Mouse (Mus musculus) embryonic fibroblast, embryonic 13.5 days (primary cell): ENCODE measurements around the gene Tmem259. TPM values are rescaled to one million over a fixed set of nuclear protein-coding genes. Genes with fewer than 3 reads are reported as not detected.
A peak's percentile ranks its signal among the peaks of the same experiment; 100 is the strongest.

Experiments used
- H3K27ac ChIP-seq: 2 replicates; pipeline ENCODE4 v1.5.1; 2012; ENCODE audit warnings: low read length, control low read depth, inconsistent platforms; ENCODE audit not compliant: insufficient read depth
- H3K4me1 ChIP-seq: 2 replicates; pipeline ENCODE4 v1.6.1; 2011; ENCODE audit warnings: low read length; ENCODE audit not compliant: control insufficient read depth, insufficient read depth
- H3K4me3 ChIP-seq: 2 replicates; pipeline ENCODE4 v1.5.1; 2011; ENCODE audit warnings: mild to moderate bottlenecking, control low read depth, low read length; ENCODE audit not compliant: insufficient read depth
- CTCF ChIP-seq: IDR thresholded peaks from 2 replicates; pipeline ENCODE4 v1.5.1; 2011; ENCODE audit warnings: mild to moderate bottlenecking, control low read depth, low read length, moderate library complexity, borderline replicate concordance; ENCODE audit not compliant: insufficient read depth
- POLR2A ChIP-seq: IDR thresholded peaks from 2 replicates; pipeline ENCODE4 v1.6.1; 2011; ENCODE audit warnings: low read depth, mild to moderate bottlenecking, control low read depth, low read length, moderate library complexity
- polyA plus RNA-seq: library from polyadenylated mRNA; stranded (reverse); fragments of >200 nt; gene quantifications from 2 replicates; pipeline ENCODE4 v1.2.4, GENCODE M21; 2011; ENCODE audit warnings: low read depth; ENCODE audit not compliant: missing spikeins, insufficient read length

Gene Tmem259
- polyA plus RNA-seq, 1 experiment, result 73.4 TPM

DNA sequence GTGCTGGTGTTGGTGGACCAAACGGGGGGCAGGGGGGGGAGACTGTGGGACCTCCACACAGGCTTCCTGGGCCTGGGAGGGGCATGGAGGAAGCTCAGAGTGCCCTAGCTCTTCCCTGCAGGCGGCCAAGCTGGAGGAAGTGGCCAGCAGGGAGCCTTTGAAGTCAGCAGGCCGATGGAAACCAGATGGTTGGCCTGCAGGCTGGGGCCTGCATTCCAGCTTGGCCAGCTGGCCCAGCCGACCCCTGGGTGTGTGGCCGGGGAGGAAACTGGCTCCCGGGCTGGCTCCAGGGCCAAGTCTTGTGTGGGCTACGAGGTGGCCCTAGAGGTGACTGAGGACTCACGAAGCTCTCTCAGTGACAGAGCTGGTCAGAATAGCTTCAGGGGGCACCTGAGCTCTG is 51.4 kb downstream of the Tmem259 start:
- no peak overlapping the region for H3K27ac ChIP-seq
- H3K4me1 ChIP-seq, result peaks cover 17% of the 10 kb centered on the region
- TF ChIP-seq CTCF (no peak), POLR2A (no peak)
- no peak overlapping the region for H3K4me3 ChIP-seq

- H3K4me3 ChIP-seq, result no peak overlapping the region
- no peak overlapping the region for H3K27ac ChIP-seq
- peaks cover 17% of the 10 kb centered on the region for H3K4me1 ChIP-seq
- TF ChIP-seq CTCF (no peak), POLR2A (no peak)
Measured at GRCm38 (mm10) chr10:79931797-79932196, 52.3 kb downstream of the Tmem259 start.

GRCm38 (mm10) chr10:79930826-79931186 is 53.3 kb downstream of the Tmem259 start:
- TF ChIP-seq POLR2A, result no peak
- TF ChIP-seq CTCF, result no peak
- Histone ChIP-seq H3K27ac (no peak overlapping the region), H3K4me1 (peaks cover 14% of the 10 kb centered on the region), H3K4me3 (no peak overlapping the region)

GRCm38 (mm10) chr10:79929967-79930825 is 53.9 kb downstream of the Tmem259 start:
- H3K4me3 ChIP-seq, result no peak overlapping the region
- no peak overlapping the region for H3K27ac ChIP-seq
- peaks cover 14% of the 10 kb centered on the region for H3K4me1 ChIP-seq
- TF ChIP-seq POLR2A (no peak), CTCF (no peak)

- H3K4me3 ChIP-seq, result peak overlapping the region; percentile 87
- H3K4me1 ChIP-seq, result peaks cover 12% of the 10 kb centered on the region
- TF ChIP-seq CTCF (no peak), POLR2A (no peak)
- H3K27ac ChIP-seq, result no peak overlapping the region
Measured at GRCm38 (mm10) chr10:79928907-79929701, 55.0 kb downstream of the Tmem259 start.

DNA sequence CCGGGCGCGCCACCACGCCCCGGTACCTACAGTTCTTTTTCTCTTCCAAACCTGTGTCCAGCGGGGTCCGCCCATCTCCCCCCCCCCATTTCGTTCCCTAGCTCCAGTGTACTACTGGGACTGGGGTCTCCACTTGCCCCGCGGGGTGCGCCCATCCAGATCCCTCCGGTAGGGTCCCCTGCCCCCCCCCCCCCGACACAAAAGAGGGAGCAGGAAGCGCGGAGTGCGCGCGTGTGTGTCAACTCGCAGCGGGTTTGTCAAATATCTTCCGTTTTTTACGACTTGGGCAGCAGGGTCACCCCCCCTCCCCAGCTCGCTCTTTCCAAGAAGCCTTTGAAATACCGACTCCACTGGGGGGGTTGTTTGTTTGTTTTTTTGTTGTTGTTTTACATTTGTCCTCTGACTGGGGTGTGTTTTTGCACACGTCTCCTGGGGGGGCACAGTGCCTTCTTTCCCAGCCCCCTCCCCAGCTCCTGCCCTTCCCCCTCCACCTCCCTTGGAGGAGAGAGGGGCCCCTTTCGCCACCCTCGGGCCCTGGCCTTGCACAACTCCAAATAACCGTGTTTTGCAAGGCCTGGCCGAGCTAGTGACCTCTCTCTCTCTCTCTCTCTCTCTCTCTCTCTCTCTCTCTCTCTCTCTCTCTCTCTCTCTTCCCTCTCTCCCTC is 56.0 kb downstream of the Tmem259 start:
- peak overlapping the region; percentile 87 for H3K4me3 ChIP-seq
- TF ChIP-seq POLR2A (no peak), CTCF (no peak)
- peaks cover 8% of the 10 kb centered on the region for H3K4me1 ChIP-seq
- peak overlapping the region; percentile 74 for H3K27ac ChIP-seq

DNA sequence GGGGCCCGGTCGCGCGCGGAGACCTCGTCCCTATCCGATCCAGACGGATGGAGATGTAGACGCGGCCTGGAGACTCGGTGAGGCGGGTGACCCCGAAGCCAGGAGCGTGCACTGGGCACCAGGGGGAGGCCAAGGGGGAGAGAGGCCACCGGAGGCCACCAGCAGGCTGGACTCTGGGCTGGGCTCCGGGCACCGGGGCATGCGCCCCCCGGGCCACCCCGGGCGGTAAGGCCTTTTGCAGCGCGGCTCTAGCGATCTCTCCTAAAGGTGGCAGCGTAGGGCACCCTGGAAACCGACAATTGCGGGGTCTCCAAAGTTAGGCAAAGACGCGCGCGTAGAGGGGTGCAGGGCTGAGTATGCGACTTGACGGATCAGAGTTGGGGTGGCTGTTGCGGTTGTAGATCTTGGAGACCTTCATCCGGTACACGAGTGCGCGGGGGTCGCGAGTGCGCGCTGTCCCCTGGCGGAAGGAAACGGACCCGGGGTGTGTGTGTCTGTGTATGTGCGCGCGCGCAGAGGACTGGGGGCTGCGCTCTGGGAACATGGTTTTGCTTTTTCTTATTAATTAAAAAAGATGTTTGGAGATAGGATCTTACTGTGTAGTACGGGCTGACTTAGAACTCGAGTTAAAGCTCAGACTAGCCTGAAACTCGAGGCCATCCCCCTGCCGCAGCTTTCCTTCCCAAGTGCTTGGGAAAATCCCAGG is 56.7 kb downstream of the Tmem259 start:
- Histone ChIP-seq H3K4me1 (peaks cover 4% of the 10 kb centered on the region), H3K4me3 (peak overlapping the region; percentile 87), H3K27ac (peak overlapping the region; percentile 74)
- peak; percentile 6 for TF ChIP-seq POLR2A
- TF ChIP-seq CTCF, result no peak

DNA sequence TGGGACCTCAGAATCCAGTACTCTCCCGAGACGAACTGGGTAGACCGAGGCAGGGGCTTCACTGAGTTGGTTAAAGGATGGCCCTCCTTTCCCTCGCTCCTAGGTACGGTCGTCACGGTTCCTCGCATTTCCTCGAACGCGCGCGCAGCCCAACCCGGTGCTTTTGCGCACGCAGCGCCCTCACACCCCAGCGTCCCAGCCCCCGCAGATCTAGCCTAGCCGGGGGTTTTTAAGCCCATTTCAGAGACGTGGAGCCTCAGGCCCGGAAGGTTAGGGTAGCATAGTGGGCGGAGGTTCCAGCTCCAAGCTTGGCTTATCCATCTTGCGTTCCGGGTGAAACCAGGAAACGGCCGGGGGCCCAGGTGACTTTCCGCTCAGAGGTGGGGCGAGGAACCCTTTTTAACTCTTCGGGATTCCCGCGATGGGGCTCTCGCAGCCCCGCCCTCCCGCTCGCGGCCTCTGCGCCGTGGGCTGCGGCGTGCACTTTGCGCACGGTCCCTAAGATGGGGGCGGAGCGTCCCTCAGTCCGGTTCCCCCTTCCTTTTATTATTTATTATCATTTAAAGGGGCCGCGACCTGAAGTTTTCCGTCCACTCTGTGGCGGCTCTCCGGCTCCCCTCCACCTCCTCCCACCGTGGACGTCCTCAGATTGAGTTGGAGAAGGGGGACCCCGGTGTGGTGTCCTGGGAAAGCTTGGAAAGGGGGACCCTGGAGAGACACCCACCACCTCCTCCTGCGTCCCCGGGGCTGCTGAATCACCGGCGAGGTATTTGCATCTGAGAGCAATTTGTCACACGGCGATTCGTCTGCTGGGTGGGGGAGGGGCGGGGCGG is 57.4 kb downstream of the Tmem259 start, which contains the start of gene Arid3a:
Arid3a (plus strand) TSS at position 553 of the 833 bp plus-strand sequence.
- peak within 1 kb of the TSS; percentile 87 for H3K4me3 ChIP-seq
- TF ChIP-seq CTCF (no peak), POLR2A (0 out of 2 replicates have a peak, but pooled peaks have one; percentile 4)

More for the DNA sequence above, 57.4 kb downstream of the Tmem259 start, which contains the start of gene Arid3a:
- H3K27ac ChIP-seq, result peak within 1 kb of the TSS; percentile 74
- no peaks in the 10 kb centered on the region for H3K4me1 ChIP-seq
